Mouse (Mus musculus) MEL (cell line): ENCODE results near the gene Ttll11. TPM values are rescaled to one million over a fixed set of nuclear protein-coding genes. Genes with fewer than 3 reads are reported as not detected.
A peak's percentile ranks its signal among the peaks of the same experiment; 100 is the strongest.

Experiments used
- DNase-seq: peaks from one replicate; pipeline ENCODE4 v3.0.0; 2011; ENCODE audit warnings: low read depth, low spot score
- H3K27ac ChIP-seq: 2 replicates; pipeline ENCODE4 v1.5.1; 2012; ENCODE audit warnings: low read depth, mild to moderate bottlenecking, control low read depth, low read length, moderate library complexity; ENCODE audit not compliant: control insufficient read depth
- H3K27me3 ChIP-seq, 2 experiments: fragments of 150-350 bp in 1 of 2; sonication (generic) in 1 of 2; 2 replicates each; pipeline ENCODE4 v1.6.1; 2012; ENCODE audit warnings: low read length in 2 of 2, mild to moderate bottlenecking in 2 of 2, improper control_type of control experiment in 1 of 2, moderate library complexity in 1 of 2; ENCODE audit not compliant: insufficient read depth in 2 of 2, control insufficient read depth in 1 of 2
- H3K36me3 ChIP-seq, 2 experiments: 2 replicates each; pipeline ENCODE4 v1.6.1; 2012 to 2014; ENCODE audit warnings: low read length in 2 of 2, improper control_type of control experiment in 1 of 2, inconsistent platforms in 1 of 2, mild to moderate bottlenecking in 1 of 2; ENCODE audit not compliant: insufficient read depth in 2 of 2, control insufficient read depth in 1 of 2
- H3K4me1 ChIP-seq, 2 experiments: fragments of 150-350 bp in 1 of 2; sonication (generic) in 1 of 2; 2 replicates each; pipeline ENCODE4 v1.6.1; 2012; ENCODE audit warnings: low read length in 2 of 2, improper control_type of control experiment in 1 of 2, mild to moderate bottlenecking in 1 of 2; ENCODE audit not compliant: insufficient read depth in 2 of 2, control insufficient read depth in 1 of 2
- H3K4me3 ChIP-seq, 2 experiments: fragments of 150-350 bp in 1 of 2; sonication (generic) in 1 of 2; 2 replicates each; pipeline ENCODE4 v1.5.1; 2012; ENCODE audit warnings: low read depth in 2 of 2, low read length in 2 of 2, mild to moderate bottlenecking in 2 of 2, moderate library complexity in 2 of 2, control low read depth in 1 of 2, improper control_type of control experiment in 1 of 2; ENCODE audit not compliant: control insufficient read depth in 1 of 2, insufficient read depth in 1 of 2
- H3K79me2 ChIP-seq: 2 replicates; pipeline ENCODE4 v1.6.1; 2012; ENCODE audit warnings: mild to moderate bottlenecking, low read length, moderate library complexity; ENCODE audit not compliant: control insufficient read depth, poor library complexity, insufficient read depth
- H3K9ac ChIP-seq: 2 replicates; pipeline ENCODE4 v1.6.1; 2012; ENCODE audit warnings: low read depth, mild to moderate bottlenecking, control low read depth, low read length, moderate library complexity; ENCODE audit not compliant: control insufficient read depth, poor library complexity, severe bottlenecking
- H3K9me3 ChIP-seq: fragments of 150-350 bp; sonication (generic); replicated peaks from 2 replicates; pipeline ENCODE4 v1.6.1; 2012; ENCODE audit warnings: mild to moderate bottlenecking, low read length, improper control_type of control experiment, moderate library complexity; ENCODE audit not compliant: insufficient read depth
- GATA1 ChIP-seq: IDR thresholded peaks from 2 replicates; pipeline ENCODE4 v1.6.1; 2011; ENCODE audit warnings: low read depth, low read length, improper control_type of control experiment
- MAFK ChIP-seq: IDR thresholded peaks from 2 replicates; pipeline ENCODE4 v1.6.1; 2011; ENCODE audit warnings: low read depth, mild to moderate bottlenecking, low read length, improper control_type of control experiment, borderline replicate concordance
- MAX ChIP-seq: IDR thresholded peaks from 2 replicates; pipeline ENCODE4 v1.6.1; 2011; ENCODE audit warnings: low read length, improper control_type of control experiment
- TBP ChIP-seq: IDR thresholded peaks from 2 replicates; pipeline ENCODE4 v1.8.0; 2011; ENCODE audit warnings: low read depth, low read length, improper control_type of control experiment
- ZC3H11A ChIP-seq: IDR thresholded peaks from 2 replicates; pipeline ENCODE4 v1.6.1; 2012; ENCODE audit warnings: low read depth, mild to moderate bottlenecking, inconsistent platforms, low read length, improper control_type of control experiment
- ZNF384 ChIP-seq: IDR thresholded peaks from 2 replicates; pipeline ENCODE4 v1.6.1; 2012; ENCODE audit warnings: low read depth, mild to moderate bottlenecking, inconsistent platforms, low read length, improper control_type of control experiment
- polyA plus RNA-seq, 2 experiments: library from polyadenylated mRNA; stranded (reverse) in 1 of 2; unstranded in 1 of 2; fragments of >175 nt in 1 of 2; fragments of >200 nt in 1 of 2; gene quantifications; 2 replicates each; pipeline versions ENCODE4 v1.2.1 to v1.2.4; 2012; ENCODE audit warnings: low replicate concordance in 2 of 2, low read depth in 1 of 2; ENCODE audit not compliant: insufficient read length in 2 of 2, insufficient read depth in 1 of 2, missing spikeins in 1 of 2
- total RNA-seq: library from RNA; depleted of rRNA; stranded (reverse); fragments of 300-350 nt; gene quantifications from 2 replicates; pipeline ENCODE4 v1.2.3, GENCODE M21; 2012

The Ttll11 gene
- total and polyA plus RNA-seq, 3 experiments, result 1.2 to 2.5 TPM; not detected in 1

GRCm38 (mm10) chr2:35845611-35846504, 133.9 kb downstream of the Ttll11 start:
- H3K27ac ChIP-seq, result no peak overlapping the region
- TF ChIP-seq ZC3H11A (no peak), MAX (no peak)
- TF ChIP-seq, all 39 proteins: peak for 0
- peaks cover 0 to 10% of the 10 kb centered on the region in 2 experiments; a peak in 2 of 4 replicates for H3K36me3 ChIP-seq
- H3K4me1 ChIP-seq, result peaks cover 4 to 18% of the 10 kb centered on the region in 2 experiments; a peak in 3 of 4 replicates
- no peak overlapping the region for H3K4me3 ChIP-seq
- no peaks in the 10 kb centered on the region for H3K79me2 ChIP-seq
- H3K27me3 ChIP-seq, result no peaks in the 10 kb centered on the region
- no peaks in the 10 kb centered on the region for H3K9me3 ChIP-seq
- H3K9ac ChIP-seq, result no peak overlapping the region
- DNase-seq, result no peak

DNA sequence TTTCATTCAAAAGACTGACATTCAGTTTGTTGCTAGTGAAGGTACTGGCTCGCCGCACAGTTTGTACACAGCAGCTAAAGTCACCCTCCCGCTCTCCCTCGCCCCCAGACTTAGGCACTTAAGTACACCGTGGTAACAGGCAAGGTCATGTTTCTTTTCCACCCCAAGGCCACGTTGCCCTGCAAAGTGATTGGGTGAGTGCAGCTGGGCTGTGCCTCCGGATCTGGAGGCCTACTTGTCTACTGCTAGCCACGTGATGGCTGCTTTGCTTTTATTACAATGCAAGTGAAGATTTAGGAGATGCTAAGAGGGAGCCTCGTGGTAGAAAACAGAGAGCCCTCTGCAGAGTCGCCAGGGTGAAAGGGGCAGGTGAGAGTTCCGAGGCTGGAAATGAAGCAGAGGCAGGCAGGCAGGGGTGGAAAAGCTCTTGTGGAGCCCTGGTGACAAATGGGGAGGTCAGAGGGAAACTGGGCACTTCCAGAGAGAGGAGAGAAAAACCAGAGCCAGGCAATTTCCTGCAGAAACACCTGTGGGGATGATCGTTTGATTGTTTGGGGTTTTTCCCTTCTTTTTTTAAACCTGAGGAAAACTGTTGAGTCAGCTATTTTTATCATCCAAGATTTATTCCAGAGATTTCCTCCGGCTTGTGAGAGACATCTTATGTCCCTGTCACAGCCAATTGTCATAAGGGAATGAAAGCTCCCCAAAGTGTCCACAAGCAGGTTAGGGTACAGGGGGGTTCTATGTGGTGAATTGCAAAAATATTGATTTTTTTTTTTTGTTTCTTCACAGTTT, 135.6 kb downstream of the Ttll11 start:
- no peak overlapping the region for H3K9ac ChIP-seq
- no peak overlapping the region for H3K4me3 ChIP-seq
- H3K9me3 ChIP-seq, result no peaks in the 10 kb centered on the region
- H3K79me2 ChIP-seq, result no peaks in the 10 kb centered on the region
- TF ChIP-seq TBP (no peak), MAFK (peak; percentile 86)
- no peaks in the 10 kb centered on the region for H3K27me3 ChIP-seq
- DNase-seq, result no peak
- no peak overlapping the region for H3K27ac ChIP-seq
- peaks cover 4 to 21% of the 10 kb centered on the region in 2 experiments; a peak in 3 of 4 replicates for H3K4me1 ChIP-seq
- peaks cover 0 to 10% of the 10 kb centered on the region in 2 experiments; a peak in 2 of 4 replicates for H3K36me3 ChIP-seq

DNA sequence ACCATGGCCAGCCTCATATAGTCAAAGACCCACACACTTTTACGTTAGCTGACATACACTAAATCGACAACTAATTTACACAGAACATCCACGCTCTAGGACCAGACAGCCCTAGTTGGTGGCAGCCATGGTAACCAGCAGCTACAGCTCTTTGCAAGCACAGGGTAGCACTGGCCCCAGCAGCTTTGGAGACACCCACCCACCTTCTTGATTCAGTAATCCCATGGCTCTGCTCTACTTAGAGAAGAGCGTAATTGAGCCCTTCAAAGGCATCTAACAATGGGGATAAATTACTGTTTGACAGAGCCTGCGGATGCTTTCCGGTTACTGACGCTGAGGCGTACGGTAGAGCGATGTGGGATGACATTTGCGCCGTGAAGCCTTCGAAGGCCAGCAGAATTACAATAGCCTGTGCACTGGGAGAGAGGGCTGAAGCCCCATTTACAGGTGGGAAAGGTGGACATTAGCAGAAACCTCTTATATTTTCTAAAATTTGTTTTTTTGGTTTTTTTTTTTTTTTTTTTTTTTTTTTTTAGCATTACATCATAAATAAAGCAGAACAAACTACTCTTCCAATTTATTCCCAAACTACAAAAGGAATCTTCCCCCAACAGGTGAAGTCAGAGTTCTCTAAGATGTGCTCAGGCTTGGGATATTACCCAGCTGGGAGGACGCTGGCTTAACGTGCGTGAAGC, 136.8 kb downstream of the Ttll11 start:
- Histone ChIP-seq H3K79me2 (no peaks in the 10 kb centered on the region), H3K9me3 (no peaks in the 10 kb centered on the region), H3K4me1 (peaks cover 8 to 21% of the 10 kb centered on the region in 2 experiments; a peak in 3 of 4 replicates), H3K27me3 (no peaks in the 10 kb centered on the region), H3K36me3 (peaks cover 0 to 10% of the 10 kb centered on the region in 2 experiments; a peak in 2 of 4 replicates), H3K27ac (no peak overlapping the region), H3K9ac (no peak overlapping the region), H3K4me3 (no peak overlapping the region)
- no peak for TF ChIP-seq GATA1
- TF ChIP-seq ZNF384, result 0 out of 2 replicates have a peak, but pooled peaks have one; percentile 13
- no peak for DNase-seq
